Mouse (Mus musculus) CH12.LX (cell line): ENCODE data around the gene Vwc2l.

Experiments used
- BHLHE40 ChIP-seq: IDR thresholded peaks from 2 replicates; pipeline ENCODE4 v1.6.1; 2011; ENCODE audit warnings: mild to moderate bottlenecking, low read depth, low read length, improper control_type of control experiment
- CTCF ChIP-seq, 2 experiments: IDR thresholded peaks in 1 of 2; conservative IDR thresholded peaks in 1 of 2; 2 replicates each; pipeline ENCODE4 v1.5.1; 2011 to 2012; ENCODE audit warnings: low read depth in 2 of 2, low read length in 2 of 2, improper control_type of control experiment in 1 of 2, inconsistent platforms in 1 of 2, mild to moderate bottlenecking in 1 of 2, moderate library complexity in 1 of 2
- EP300 ChIP-seq: IDR thresholded peaks from 2 replicates; pipeline ENCODE4 v1.6.1; 2011; ENCODE audit warnings: low read length, improper control_type of control experiment
- ETS1 ChIP-seq: conservative IDR thresholded peaks from 2 replicates; pipeline ENCODE4 v1.6.1; 2012; ENCODE audit warnings: low read depth, mild to moderate bottlenecking, inconsistent platforms, low read length, improper control_type of control experiment, moderate library complexity
- KAT2A ChIP-seq: IDR thresholded peaks from 2 replicates; pipeline ENCODE4 v1.6.1; 2012; ENCODE audit warnings: low read length, improper control_type of control experiment, inconsistent platforms; ENCODE audit not compliant: insufficient replicate concordance
- MAX ChIP-seq: IDR thresholded peaks from 2 replicates; pipeline ENCODE4 v1.6.1; 2011; ENCODE audit warnings: low read length, improper control_type of control experiment
- POLR2A ChIP-seq: IDR thresholded peaks from 2 replicates; pipeline ENCODE4 v1.6.1; 2011; ENCODE audit warnings: low read depth, mild to moderate bottlenecking, improper control_type of control experiment, low read length
- TCF12 ChIP-seq: IDR thresholded peaks from 2 replicates; pipeline ENCODE4 v1.6.1; 2014; ENCODE audit warnings: low read depth, mild to moderate bottlenecking, inconsistent platforms, low read length, improper control_type of control experiment
- UBTF ChIP-seq: IDR thresholded peaks from 2 replicates; pipeline ENCODE4 v1.6.1; 2012; ENCODE audit warnings: low read depth, mild to moderate bottlenecking, inconsistent platforms, low read length, improper control_type of control experiment, moderate library complexity
- ZKSCAN1 ChIP-seq: IDR thresholded peaks from 2 replicates; pipeline ENCODE4 v1.6.1; 2012; ENCODE audit warnings: low read depth, inconsistent platforms, low read length, improper control_type of control experiment, borderline replicate concordance

DNA sequence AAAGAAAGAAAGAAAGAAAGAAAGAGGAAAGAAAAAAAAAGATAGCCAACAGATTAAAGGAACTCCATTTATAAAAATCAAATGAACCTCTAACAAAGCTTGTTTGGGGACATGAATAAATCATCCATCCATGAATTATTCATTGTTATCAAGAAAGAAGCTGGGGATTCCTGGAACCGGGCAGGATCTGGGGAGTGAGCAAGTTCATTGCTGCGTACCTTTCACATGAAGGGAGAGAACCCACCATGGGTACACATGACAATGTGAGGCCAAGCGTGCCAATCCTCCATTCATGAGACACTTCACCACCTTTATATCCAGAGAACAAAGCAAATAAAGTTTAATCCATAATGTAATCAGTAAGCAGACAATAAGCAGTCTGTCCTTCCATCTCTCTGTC lies 155.8 kb downstream of the Vwc2l start:
- TF ChIP-seq ETS1 (no peak), ZKSCAN1 (no peak), EP300 (no peak), KAT2A (no peak), BHLHE40 (no peak), CTCF (conservative IDR thresholded peaks at IDR 0.05 in 1 of 2, IDR thresholded peaks at IDR 0.05 in 1 of 2; ENCODE audit: low read depth in 2 of 2, low read length in 2 of 2) (no peak), POLR2A (no peak), TCF12 (no peak), UBTF (no peak), MAX (no peak)
